Mouse (Mus musculus): ENCODE results near the gene Clpx. TPM values are rescaled to one million over a fixed set of nuclear protein-coding genes. Genes with fewer than 3 reads are reported as not detected.

The Clpx gene
- total and polyA plus RNA-seq, 3 experiments = 31.1 to 45.6 (median 34.5) TPM

DNA sequence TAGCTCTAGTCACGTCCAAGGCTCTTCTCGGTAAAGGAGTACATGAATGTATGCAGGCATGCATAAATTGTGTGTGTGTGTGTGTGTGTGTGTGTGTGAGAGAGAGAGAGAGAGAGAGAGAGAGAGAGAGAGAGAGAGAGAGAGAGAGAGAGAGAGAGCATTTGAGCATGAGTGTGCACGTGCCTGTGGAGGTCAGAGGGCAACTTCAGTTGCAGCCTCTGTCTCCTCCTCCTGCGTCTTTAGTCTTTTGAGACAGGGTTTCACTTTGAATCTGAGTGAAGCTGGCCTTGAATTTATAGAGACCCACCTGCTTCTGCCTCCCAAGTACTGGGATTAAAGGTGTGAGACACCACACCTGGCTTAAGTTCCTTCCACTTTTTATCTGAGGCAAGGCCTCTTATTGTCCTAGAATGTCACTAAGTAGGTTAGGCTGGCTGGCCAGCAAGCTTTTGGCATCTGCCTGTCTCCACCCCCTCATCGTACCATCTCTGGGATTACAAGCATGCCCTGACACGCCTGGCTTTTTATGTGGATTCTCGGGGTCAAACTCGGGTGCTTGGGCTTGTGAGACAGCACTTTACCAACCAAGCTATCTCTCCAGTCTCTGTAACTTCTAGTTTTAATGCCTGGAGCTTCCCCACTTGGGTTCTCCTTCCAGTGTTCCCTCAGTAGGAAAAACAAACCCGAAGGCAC, 36.7 kb upstream of the Clpx start:
- no peak overlapping the region for H3K4me3 ChIP-seq (replicated peaks in 1 of 3; ENCODE audit: low read depth in 2 of 3, low read length in 2 of 3, poor library complexity in 1 of 3)
- in situ Hi-C loops (cut with MboI; ENCODE audit: low pct_ligation_motif_present, low pct_unique_long_range_greater_than_20kb, low sequenced_read_pairs) (no loop called here), dilution Hi-C loops (cut with MboI; ENCODE audit: extremely low pct_ligation_motif_present, extremely low pct_unique_long_range_greater_than_20kb, low sequenced_read_pairs) (no loop called here)
- no peaks in the 10 kb centered on the region for H3K36me3 ChIP-seq (replicated peaks in 1 of 2; ENCODE audit: control insufficient read depth in 1 of 2, insufficient read depth in 1 of 2, low read length in 1 of 2)
- H3K79me2 ChIP-seq (replicated peaks; ENCODE audit: control insufficient read depth, extremely low read depth, insufficient read depth, poor library complexity, severe bottlenecking) = no peaks in the 10 kb centered on the region
- H3K27ac ChIP-seq (ENCODE audit: insufficient read depth, low read depth) = no peak overlapping the region
- DNase-seq (ENCODE audit: extremely low read depth) = no peak
- peaks cover 1% of the 10 kb centered on the region for H3K27me3 ChIP-seq (replicated peaks)
- no peak overlapping the region for H3K4me2 ChIP-seq (ENCODE audit: insufficient read depth, low read depth, poor library complexity, severe bottlenecking)
- no peak overlapping the region for H3K9ac ChIP-seq (ENCODE audit: insufficient read depth, low read depth)
- no peak for TF ChIP-seq POLR2A (IDR thresholded peaks at IDR 0.05; ENCODE audit: low read depth, low read length)
- TF ChIP-seq E2F4 (IDR thresholded peaks at IDR 0.05; ENCODE audit: insufficient replicate concordance, low read depth, low read length) = no peak
- TF ChIP-seq ZC3H11A (IDR thresholded peaks at IDR 0.05; ENCODE audit: low read depth, low read length) = no peak
- peak; percentile 83 for TF ChIP-seq BHLHE40 (IDR thresholded peaks at IDR 0.05; ENCODE audit: low read depth, low read length)
- H3K9me3 ChIP-seq (replicated peaks; ENCODE audit: low read length) = no peaks in the 10 kb centered on the region
- H3K4me1 ChIP-seq (ENCODE audit: control insufficient read depth in 1 of 2, insufficient read depth in 2 of 2) = peaks cover 4% of the 10 kb centered on the region in 2 experiments; a peak in 2 of 4 replicates

DNA sequence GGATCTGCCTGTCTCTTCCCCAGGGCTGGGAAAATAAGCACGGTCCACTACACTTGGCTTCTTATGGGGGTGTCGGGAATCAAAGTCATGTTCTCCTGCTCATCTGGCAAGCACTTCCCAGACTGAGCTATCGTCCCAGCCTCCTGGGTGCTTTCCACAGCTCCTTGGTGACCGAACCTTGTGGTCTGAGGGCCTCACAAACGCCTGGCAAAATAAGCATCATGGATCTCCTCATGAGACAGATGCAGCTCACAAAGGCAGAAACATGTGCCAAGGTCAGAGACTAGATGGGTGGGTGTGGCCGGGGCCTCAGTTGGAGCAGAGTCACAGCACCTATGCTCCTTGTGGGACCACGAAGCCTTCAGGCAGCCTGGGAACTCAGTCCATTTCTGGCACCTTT, 34.7 kb upstream of the Clpx start:
- dilution Hi-C loops (cut with MboI; ENCODE audit: extremely low pct_ligation_motif_present, extremely low pct_unique_long_range_greater_than_20kb, low sequenced_read_pairs) (no loop called here), in situ Hi-C loops (cut with MboI; ENCODE audit: low pct_ligation_motif_present, low pct_unique_long_range_greater_than_20kb, low sequenced_read_pairs) (no loop called here)
- DNase-seq (ENCODE audit: extremely low read depth) = no peak
- Histone ChIP-seq H3K9ac (ENCODE audit: insufficient read depth, low read depth) (no peak overlapping the region), H3K9me3 (replicated peaks; ENCODE audit: low read length) (no peaks in the 10 kb centered on the region), H3K27me3 (replicated peaks) (peaks cover 1% of the 10 kb centered on the region), H3K36me3 (replicated peaks in 1 of 2; ENCODE audit: control insufficient read depth in 1 of 2, insufficient read depth in 1 of 2, low read length in 1 of 2) (no peaks in the 10 kb centered on the region), H3K4me3 (replicated peaks in 1 of 3; ENCODE audit: low read depth in 2 of 3, low read length in 2 of 3, poor library complexity in 1 of 3) (no peak overlapping the region), H3K27ac (ENCODE audit: insufficient read depth, low read depth) (no peak overlapping the region), H3K4me1 (ENCODE audit: control insufficient read depth in 1 of 2, insufficient read depth in 2 of 2) (peaks cover 4 to 6% of the 10 kb centered on the region in 2 experiments; a peak in 2 of 4 replicates), H3K4me2 (ENCODE audit: insufficient read depth, low read depth, poor library complexity, severe bottlenecking) (no peak overlapping the region), H3K79me2 (replicated peaks; ENCODE audit: control insufficient read depth, extremely low read depth, insufficient read depth, poor library complexity, severe bottlenecking) (no peaks in the 10 kb centered on the region)
- no peak for TF ChIP-seq HCFC1 (IDR thresholded peaks at IDR 0.05; ENCODE audit: low read depth, low read length)

DNA sequence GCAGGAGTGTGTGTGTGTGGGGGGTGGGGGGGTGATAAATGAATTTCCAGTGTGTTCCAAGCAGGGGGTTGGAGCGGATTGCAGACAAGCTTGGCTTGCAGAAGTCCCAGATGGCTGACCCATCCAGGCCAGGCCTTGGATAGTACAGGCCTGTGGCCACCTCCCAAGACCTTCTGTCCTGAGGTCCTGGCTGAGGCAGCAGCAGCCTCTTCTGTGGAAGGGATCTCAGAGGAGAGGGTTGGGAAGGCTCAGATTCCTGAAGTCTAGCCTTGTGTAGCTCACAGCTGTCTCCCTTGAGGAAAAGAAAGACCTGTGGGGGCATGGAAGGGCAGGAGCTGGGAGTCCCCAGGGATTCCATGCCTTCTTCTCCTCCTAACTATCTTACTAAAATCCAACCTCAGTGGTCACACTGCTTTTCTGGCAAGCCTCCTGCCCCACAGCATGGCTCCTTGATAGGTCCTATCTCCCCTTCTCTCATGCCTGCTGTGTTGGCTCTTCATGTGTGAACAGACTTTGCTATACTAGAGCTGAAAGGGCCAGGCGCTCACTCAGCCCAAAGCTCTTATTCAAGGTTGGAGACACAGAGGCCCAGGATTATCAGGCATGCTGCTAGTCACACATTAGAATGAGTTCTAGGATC, 32.3 kb upstream of the Clpx start:
- peaks cover 15% of the 10 kb centered on the region for H3K27me3 ChIP-seq (replicated peaks)
- H3K4me1 ChIP-seq (ENCODE audit: control insufficient read depth in 1 of 2, insufficient read depth in 2 of 2) = peaks cover 4 to 6% of the 10 kb centered on the region in 2 experiments; a peak in 2 of 4 replicates
- no peak overlapping the region for H3K9ac ChIP-seq (ENCODE audit: insufficient read depth, low read depth)
- H3K79me2 ChIP-seq (replicated peaks; ENCODE audit: control insufficient read depth, extremely low read depth, insufficient read depth, poor library complexity, severe bottlenecking) = no peaks in the 10 kb centered on the region
- TF ChIP-seq NELFE (IDR thresholded peaks at IDR 0.05; ENCODE audit: low read depth, low read length) = no peak
- no peak for TF ChIP-seq MAX (IDR thresholded peaks at IDR 0.05; ENCODE audit: low read length)
- no peak for TF ChIP-seq EP300 (IDR thresholded peaks at IDR 0.05; ENCODE audit: low read length)
- TF ChIP-seq JUN (IDR thresholded peaks at IDR 0.05; ENCODE audit: insufficient read depth, low read depth, low read length) = no peak
- no peak for TF ChIP-seq ZC3H11A (IDR thresholded peaks at IDR 0.05; ENCODE audit: low read depth, low read length)
- TF ChIP-seq E2F4 (IDR thresholded peaks at IDR 0.05; ENCODE audit: insufficient replicate concordance, low read depth, low read length) = no peak
- no peak for TF ChIP-seq POLR2AphosphoS2 (IDR thresholded peaks at IDR 0.05; ENCODE audit: low read depth, low read length)
- TF ChIP-seq MAZ (IDR thresholded peaks at IDR 0.05; ENCODE audit: low read depth, low read length) = no peak
- TF ChIP-seq TBP (conservative IDR thresholded peaks at IDR 0.05; ENCODE audit: low read depth, low read length) = no peak
- TF ChIP-seq HCFC1 (IDR thresholded peaks at IDR 0.05; ENCODE audit: low read depth, low read length) = no peak
- no peak for TF ChIP-seq ETS1 (conservative IDR thresholded peaks at IDR 0.05; ENCODE audit: low read depth, low read length)
- no peak for TF ChIP-seq MXI1 (IDR thresholded peaks at IDR 0.05; ENCODE audit: low read depth, low read length)
- TF ChIP-seq PAX5 (IDR thresholded peaks at IDR 0.05; ENCODE audit: low read length) = no peak
- no peak for TF ChIP-seq MAFK (IDR thresholded peaks at IDR 0.05; ENCODE audit: insufficient replicate concordance, low read length)
- no peak for TF ChIP-seq TCF12 (IDR thresholded peaks at IDR 0.05; ENCODE audit: low read depth, low read length)
- no peak for TF ChIP-seq ELF1 (IDR thresholded peaks at IDR 0.05; ENCODE audit: low read depth, low read length)
- TF ChIP-seq NRF1 (IDR thresholded peaks at IDR 0.05; ENCODE audit: low read depth, low read length) = no peak
- TF ChIP-seq JUND (conservative IDR thresholded peaks at IDR 0.05; ENCODE audit: low read depth, low read length) = no peak
- no peak for TF ChIP-seq ZMIZ1 (IDR thresholded peaks at IDR 0.05; ENCODE audit: low read depth, low read length)
- no peaks in the 10 kb centered on the region for H3K36me3 ChIP-seq (replicated peaks in 1 of 2; ENCODE audit: control insufficient read depth in 1 of 2, insufficient read depth in 1 of 2, low read length in 1 of 2)
- H3K27ac ChIP-seq (ENCODE audit: insufficient read depth, low read depth) = no peak overlapping the region
- H3K9me3 ChIP-seq (replicated peaks; ENCODE audit: low read length) = no peaks in the 10 kb centered on the region
- H3K4me2 ChIP-seq (ENCODE audit: insufficient read depth, low read depth, poor library complexity, severe bottlenecking) = no peak overlapping the region
- dilution Hi-C loops (cut with MboI; ENCODE audit: extremely low pct_ligation_motif_present, extremely low pct_unique_long_range_greater_than_20kb, low sequenced_read_pairs) (no loop called here), in situ Hi-C loops (cut with MboI; ENCODE audit: low pct_ligation_motif_present, low pct_unique_long_range_greater_than_20kb, low sequenced_read_pairs) (no loop called here)
- no peak overlapping the region for H3K4me3 ChIP-seq (replicated peaks in 1 of 3; ENCODE audit: low read depth in 2 of 3, low read length in 2 of 3, poor library complexity in 1 of 3)
- DNase-seq (ENCODE audit: extremely low read depth) = no peak

Data from CH12.LX (cell line).